Mouse (Mus musculus) gastrocnemius, adult 2 months (tissue): ENCODE data around the gene Tspan5. TPM values are rescaled to one million over a fixed set of nuclear protein-coding genes. Genes with fewer than 3 reads are reported as not detected.

Source experiments
- DNase-seq: peaks from one replicate; pipeline ENCODE4 v3.0.0; 2022
- H3K27ac ChIP-seq: fragments of 200-600 bp; 2 replicates; pipeline ENCODE4 v1.8.1; 2022; ENCODE audit warnings: mild to moderate bottlenecking
- H3K4me3 ChIP-seq: fragments of 200-600 bp; 2 replicates; pipeline ENCODE4 v1.8.1; 2022; ENCODE audit warnings: mild to moderate bottlenecking, moderate library complexity
- CTCF ChIP-seq: fragments of 200-600 bp; IDR thresholded peaks from 2 replicates; pipeline ENCODE4 v1.8.1; 2022; ENCODE audit warnings: antibody characterized with exemption, mild to moderate bottlenecking, moderate library complexity
- intact Hi-C: fragments of 180-260 bp; cut with DNase I; formaldehyde crosslinking; loops from one replicate; pipeline ENCODE4 v1.15.1; 2025
- total RNA-seq, 2 experiments: library from RNA; stranded (reverse); gene quantifications; 2 replicates each; pipeline ENCODE4 v1.2.3; 2021

Gene Tspan5
- total RNA-seq, 2 experiments from 2014 or later = 4.0 to 4.4 TPM

- H3K27ac ChIP-seq = no peak overlapping the region
- no peak overlapping the region for H3K4me3 ChIP-seq
- intact Hi-C loops = no loop called here
- no peak for TF ChIP-seq CTCF
- no peak for DNase-seq
These were observed 14.4 kb upstream of the Tspan5 start for GRCm38 (mm10) chr3:138727571-138727970.

GRCm38 (mm10) chr3:138728840-138729239 lies 13.2 kb upstream of the Tspan5 start:
- no peak for TF ChIP-seq CTCF
- H3K27ac ChIP-seq = no peak overlapping the region
- intact Hi-C loops = no loop called here
- no peak overlapping the region for H3K4me3 ChIP-seq
- no peak for DNase-seq

- H3K27ac ChIP-seq = no peak overlapping the region
- H3K4me3 ChIP-seq = no peak overlapping the region
- intact Hi-C loops = no loop called here
- DNase-seq = no peak
- no peak for TF ChIP-seq CTCF
These were observed 11.2 kb upstream of the Tspan5 start for GRCm38 (mm10) chr3:138730812-138731211.

GRCm38 (mm10) chr3:138735760-138736159 lies 6.2 kb upstream of the Tspan5 start:
- TF ChIP-seq CTCF = no peak
- H3K27ac ChIP-seq = no peak overlapping the region
- intact Hi-C loops = no loop called here
- no peak overlapping the region for H3K4me3 ChIP-seq
- DNase-seq = no peak

- Histone ChIP-seq H3K4me3 (no peak overlapping the region), H3K27ac (no peak overlapping the region)
- no peak for DNase-seq
- intact Hi-C loops = no loop called here
- no peak for TF ChIP-seq CTCF
These were observed 2.8 kb upstream of the Tspan5 start for GRCm38 (mm10) chr3:138739150-138739700.

- DNase-seq = no peak
- intact Hi-C loops = loop anchor here (5.0 kb wide), 1 partner anchor 167 kb away; no protein-coding TSS in a partner anchor
- Histone ChIP-seq H3K27ac (no peak overlapping the region), H3K4me3 (no peak overlapping the region)
- TF ChIP-seq CTCF = no peak
These were observed 1.7 kb upstream of the Tspan5 start for GRCm38 (mm10) chr3:138740291-138740690.

GRCm38 (mm10) chr3:138740843-138741540 lies 1.0 kb upstream of the Tspan5 start:
- H3K4me3 ChIP-seq = peak overlapping the region; percentile 94
- TF ChIP-seq CTCF = no peak
- no peak for DNase-seq
- intact Hi-C loops = loop anchor here (5.0 kb wide), 1 partner anchor 166 kb away; no protein-coding TSS in a partner anchor
- no peak overlapping the region for H3K27ac ChIP-seq

GRCm38 (mm10) chr3:138742566-138742930 lies 553 bp downstream of the Tspan5 start:
- DNase-seq = peak; percentile 46
- H3K27ac ChIP-seq = peak overlapping the region; percentile 82

GRCm38 (mm10) chr3:138743061-138743671 lies 1.2 kb downstream of the Tspan5 start:
- TF ChIP-seq CTCF = no peak
- intact Hi-C loops = loop anchor here (5.0 kb wide), 1 partner anchor 164 kb away; no protein-coding TSS in a partner anchor
- Histone ChIP-seq H3K4me3 (peak overlapping the region; percentile 94), H3K27ac (peak overlapping the region; percentile 82)
- peak; percentile 77 for DNase-seq

More at GRCm38 (mm10) chr3:138742566-138742930, 553 bp downstream of the Tspan5 start:
- TF ChIP-seq CTCF = no peak
- intact Hi-C loops = loop anchor here (5.0 kb wide), 1 partner anchor 165 kb away; no protein-coding TSS in a partner anchor
- H3K4me3 ChIP-seq = peak overlapping the region; percentile 94

GRCm38 (mm10) chr3:138744030-138744774 lies 2.2 kb downstream of the Tspan5 start:
- H3K27ac ChIP-seq = peak overlapping the region; percentile 13; the same call in 1 of the 2 replicates
- H3K4me3 ChIP-seq = peak overlapping the region; percentile 94; the same call in 1 of the 2 replicates
- TF ChIP-seq CTCF = no peak
- no peak for DNase-seq
- intact Hi-C loops = loop anchor here (5.0 kb wide), 1 partner anchor 163 kb away; no protein-coding TSS in a partner anchor

GRCm38 (mm10) chr3:138745091-138745490 lies 3.1 kb downstream of the Tspan5 start:
- Histone ChIP-seq H3K4me3 (no peak overlapping the region), H3K27ac (peak overlapping the region; percentile 40; the same call in 1 of the 2 replicates)
- intact Hi-C loops = no loop called here
- no peak for TF ChIP-seq CTCF
- no peak for DNase-seq

GRCm38 (mm10) chr3:138745596-138745995 lies 3.6 kb downstream of the Tspan5 start:
- TF ChIP-seq CTCF = no peak
- DNase-seq = no peak
- H3K4me3 ChIP-seq = no peak overlapping the region
- H3K27ac ChIP-seq = peak overlapping the region; percentile 40
- intact Hi-C loops = no loop called here
